Mouse (Mus musculus): ENCODE measurements around the gene Axdnd1. TPM values are rescaled to one million over a fixed set of nuclear protein-coding genes. Genes with fewer than 3 reads are reported as not detected.
"Not testable (repeated sequence)": the region's sequence is repeated elsewhere in the genome, so short reads cannot be mapped to it uniquely, and the experiment has no call there.

Gene Axdnd1
- polyA plus RNA-seq, 1 experiment, result 0.11 TPM

GRCm38 (mm10) chr1:156400159-156400558, 20.8 kb downstream of the Axdnd1 start:
- H3K27me3 ChIP-seq (ENCODE audit: control insufficient read depth, insufficient read depth, insufficient read length); H3ac ChIP-seq (ENCODE audit: control insufficient read depth, insufficient read length); H3K4me2 ChIP-seq (ENCODE audit: low read depth); H3K79me2 ChIP-seq (ENCODE audit: control insufficient read depth, insufficient read depth); H3K36me3 ChIP-seq (ENCODE audit: control insufficient read depth, insufficient read depth); H3K4me3 ChIP-seq: not testable (repeated sequence)
- peak; percentile 74 for TF ChIP-seq CEBPB (IDR thresholded peaks at IDR 0.05; ENCODE audit: insufficient read depth, poor library complexity, severe bottlenecking)

- no peaks in the 10 kb centered on the region for H3K36me3 ChIP-seq (ENCODE audit: control insufficient read depth, insufficient read depth)
- no peak overlapping the region for H3ac ChIP-seq (ENCODE audit: control insufficient read depth, insufficient read length)
- no peaks in the 10 kb centered on the region for H3K79me2 ChIP-seq (ENCODE audit: control insufficient read depth, insufficient read depth)
- H3K27me3 ChIP-seq (ENCODE audit: control insufficient read depth, insufficient read depth, insufficient read length), result no peaks in the 10 kb centered on the region
- TF ChIP-seq REST (IDR thresholded peaks at IDR 0.05; ENCODE audit: insufficient read depth, insufficient read length) (no peak), TCF3 (IDR thresholded peaks at IDR 0.05; ENCODE audit: insufficient read length, low read depth) (no peak), MAX (IDR thresholded peaks at IDR 0.05; ENCODE audit: low read depth) (no peak), USF1 (IDR thresholded peaks at IDR 0.05; ENCODE audit: low read depth) (no peak), MYOG (IDR thresholded peaks at IDR 0.05; ENCODE audit: control insufficient read depth in 1 of 3, insufficient read depth in 1 of 3, insufficient read length in 2 of 3, low read depth in 2 of 3) (no peak), POLR2AphosphoS2 (IDR thresholded peaks at IDR 0.05; ENCODE audit: insufficient read length, low read depth) (no peak), MYOD1 (IDR thresholded peaks at IDR 0.05; ENCODE audit: control insufficient read depth in 1 of 3, insufficient read length in 2 of 3, low read depth in 2 of 3) (no peak), E2F4 (IDR thresholded peaks at IDR 0.05; ENCODE audit: insufficient read depth) (no peak), SRF (IDR thresholded peaks at IDR 0.05; ENCODE audit: control insufficient read depth, insufficient read length, low read depth) (no peak), TCF12 (IDR thresholded peaks at IDR 0.05; ENCODE audit: insufficient read depth, poor library complexity, severe bottlenecking) (no peak), POLR2A (IDR thresholded peaks at IDR 0.05; ENCODE audit: insufficient read length, low read depth) (no peak), CEBPB (IDR thresholded peaks at IDR 0.05; ENCODE audit: insufficient read depth, poor library complexity, severe bottlenecking) (no peak)
- H3K4me2 ChIP-seq (ENCODE audit: low read depth), result no peak overlapping the region
- H3K4me3 ChIP-seq, result no peak overlapping the region
These were observed 27.8 kb downstream of the Axdnd1 start for GRCm38 (mm10) chr1:156393148-156393547.

GRCm38 (mm10) chr1:156386880-156387279, 34.1 kb downstream of the Axdnd1 start:
- no peak overlapping the region for H3K4me3 ChIP-seq
- no peak overlapping the region for H3ac ChIP-seq (ENCODE audit: control insufficient read depth, insufficient read length)
- H3K27me3 ChIP-seq (ENCODE audit: control insufficient read depth, insufficient read depth, insufficient read length), result no peaks in the 10 kb centered on the region
- no peaks in the 10 kb centered on the region for H3K79me2 ChIP-seq (ENCODE audit: control insufficient read depth, insufficient read depth)
- no peaks in the 10 kb centered on the region for H3K36me3 ChIP-seq (ENCODE audit: control insufficient read depth, insufficient read depth)
- no peak overlapping the region for H3K4me2 ChIP-seq (ENCODE audit: low read depth)
- TF ChIP-seq CEBPB (IDR thresholded peaks at IDR 0.05; ENCODE audit: insufficient read depth, poor library complexity, severe bottlenecking), result no peak
- no peak for TF ChIP-seq TCF12 (IDR thresholded peaks at IDR 0.05; ENCODE audit: insufficient read depth, poor library complexity, severe bottlenecking)
- TF ChIP-seq MYOG (IDR thresholded peaks at IDR 0.05; ENCODE audit: control insufficient read depth in 1 of 3, insufficient read depth in 1 of 3, insufficient read length in 2 of 3, low read depth in 2 of 3), result peak in 1 of 3 experiments; percentile 15
- TF ChIP-seq MYOD1 (IDR thresholded peaks at IDR 0.05; ENCODE audit: control insufficient read depth in 1 of 3, insufficient read length in 2 of 3, low read depth in 2 of 3), result peak in 1 of 3 experiments; percentile 29

GRCm38 (mm10) chr1:156386232-156386631, 34.7 kb downstream of the Axdnd1 start:
- Histone ChIP-seq H3K27me3 (ENCODE audit: control insufficient read depth, insufficient read depth, insufficient read length) (no peaks in the 10 kb centered on the region), H3K36me3 (ENCODE audit: control insufficient read depth, insufficient read depth) (no peaks in the 10 kb centered on the region), H3K4me2 (ENCODE audit: low read depth) (no peak overlapping the region), H3K4me3 (no peak overlapping the region), H3K79me2 (ENCODE audit: control insufficient read depth, insufficient read depth) (no peaks in the 10 kb centered on the region), H3ac (ENCODE audit: control insufficient read depth, insufficient read length) (no peak overlapping the region)
- TF ChIP-seq MYOD1 (IDR thresholded peaks at IDR 0.05; ENCODE audit: control insufficient read depth in 1 of 3, insufficient read length in 2 of 3, low read depth in 2 of 3) (no peak), POLR2A (IDR thresholded peaks at IDR 0.05; ENCODE audit: insufficient read length, low read depth) (no peak), MAX (IDR thresholded peaks at IDR 0.05; ENCODE audit: low read depth) (no peak)

GRCm38 (mm10) chr1:156381217-156381616, 39.7 kb downstream of the Axdnd1 start:
- H3ac ChIP-seq (ENCODE audit: control insufficient read depth, insufficient read length), result no peak overlapping the region
- H3K36me3 ChIP-seq (ENCODE audit: control insufficient read depth, insufficient read depth), result no peaks in the 10 kb centered on the region
- no peak overlapping the region for H3K4me3 ChIP-seq
- H3K79me2 ChIP-seq (ENCODE audit: control insufficient read depth, insufficient read depth), result no peaks in the 10 kb centered on the region
- no peak overlapping the region for H3K4me2 ChIP-seq (ENCODE audit: low read depth)
- no peaks in the 10 kb centered on the region for H3K27me3 ChIP-seq (ENCODE audit: control insufficient read depth, insufficient read depth, insufficient read length)
- no peak for TF ChIP-seq TCF12 (IDR thresholded peaks at IDR 0.05; ENCODE audit: insufficient read depth, poor library complexity, severe bottlenecking)
- TF ChIP-seq CEBPB (IDR thresholded peaks at IDR 0.05; ENCODE audit: insufficient read depth, poor library complexity, severe bottlenecking), result no peak
- no peak for TF ChIP-seq POLR2AphosphoS2 (IDR thresholded peaks at IDR 0.05; ENCODE audit: insufficient read length, low read depth)
- no peak for TF ChIP-seq E2F4 (IDR thresholded peaks at IDR 0.05; ENCODE audit: insufficient read depth)
- no peak for TF ChIP-seq MYOD1 (IDR thresholded peaks at IDR 0.05; ENCODE audit: control insufficient read depth in 1 of 3, insufficient read length in 2 of 3, low read depth in 2 of 3)

GRCm38 (mm10) chr1:156365740-156366139, 55.2 kb downstream of the Axdnd1 start, which contains the start of gene Gm2000:
Gm2000 (plus strand) TSS chr1:156366040.
- Histone ChIP-seq H3K27me3 (ENCODE audit: control insufficient read depth, insufficient read depth, insufficient read length) (no peaks in the 10 kb centered on the region), H3K4me3 (no peak within 1 kb of the TSS), H3K79me2 (ENCODE audit: control insufficient read depth, insufficient read depth) (no peaks in the 10 kb centered on the region), H3K36me3 (ENCODE audit: control insufficient read depth, insufficient read depth) (no peaks in the 10 kb centered on the region), H3ac (ENCODE audit: control insufficient read depth, insufficient read length) (no peak within 1 kb of the TSS), H3K4me2 (ENCODE audit: low read depth) (no peak within 1 kb of the TSS)
- TF ChIP-seq SRF (IDR thresholded peaks at IDR 0.05; ENCODE audit: control insufficient read depth, insufficient read length, low read depth) (no peak), POLR2A (IDR thresholded peaks at IDR 0.05; ENCODE audit: insufficient read length, low read depth) (no peak), MYOG (IDR thresholded peaks at IDR 0.05; ENCODE audit: control insufficient read depth in 1 of 3, insufficient read depth in 1 of 3, insufficient read length in 2 of 3, low read depth in 2 of 3) (no peak), USF1 (IDR thresholded peaks at IDR 0.05; ENCODE audit: low read depth) (no peak), CEBPB (IDR thresholded peaks at IDR 0.05; ENCODE audit: insufficient read depth, poor library complexity, severe bottlenecking) (no peak), POLR2AphosphoS2 (IDR thresholded peaks at IDR 0.05; ENCODE audit: insufficient read length, low read depth) (no peak), REST (IDR thresholded peaks at IDR 0.05; ENCODE audit: insufficient read depth, insufficient read length) (no peak)

Data from myocyte (in vitro differentiated cells).